Mouse (Mus musculus) megakaryocyte, adult 5-6 weeks (primary cell): Measurements from ENCODE around the gene Gpx3. TPM values are rescaled to one million over a fixed set of nuclear protein-coding genes. Genes with fewer than 3 reads are reported as not detected.
A peak's percentile ranks its signal among the peaks of the same experiment; 100 is the strongest.

Source experiments
- ATAC-seq: 2 replicates; pipeline ENCODE4 v1.8.0; 2016; ENCODE audit warnings: mild to moderate bottlenecking, inconsistent platforms; ENCODE audit not compliant: poor library complexity, severe bottlenecking
- total RNA-seq, 2 experiments: library from RNA; stranded (forward) in 1 of 2; stranded (reverse) in 1 of 2; fragments of 153-499, 151-499 nt in 1 of 2; fragments of 221-1000, 200-1000 nt in 1 of 2; gene quantifications; 2 replicates each; pipeline versions ENCODE4 v1.2.3 to v1.2.4; 2015 to 2017

The Gpx3 gene
- total RNA-seq, 2 experiments from 2014 or later, result 6.0 to 52.7 TPM

DNA sequence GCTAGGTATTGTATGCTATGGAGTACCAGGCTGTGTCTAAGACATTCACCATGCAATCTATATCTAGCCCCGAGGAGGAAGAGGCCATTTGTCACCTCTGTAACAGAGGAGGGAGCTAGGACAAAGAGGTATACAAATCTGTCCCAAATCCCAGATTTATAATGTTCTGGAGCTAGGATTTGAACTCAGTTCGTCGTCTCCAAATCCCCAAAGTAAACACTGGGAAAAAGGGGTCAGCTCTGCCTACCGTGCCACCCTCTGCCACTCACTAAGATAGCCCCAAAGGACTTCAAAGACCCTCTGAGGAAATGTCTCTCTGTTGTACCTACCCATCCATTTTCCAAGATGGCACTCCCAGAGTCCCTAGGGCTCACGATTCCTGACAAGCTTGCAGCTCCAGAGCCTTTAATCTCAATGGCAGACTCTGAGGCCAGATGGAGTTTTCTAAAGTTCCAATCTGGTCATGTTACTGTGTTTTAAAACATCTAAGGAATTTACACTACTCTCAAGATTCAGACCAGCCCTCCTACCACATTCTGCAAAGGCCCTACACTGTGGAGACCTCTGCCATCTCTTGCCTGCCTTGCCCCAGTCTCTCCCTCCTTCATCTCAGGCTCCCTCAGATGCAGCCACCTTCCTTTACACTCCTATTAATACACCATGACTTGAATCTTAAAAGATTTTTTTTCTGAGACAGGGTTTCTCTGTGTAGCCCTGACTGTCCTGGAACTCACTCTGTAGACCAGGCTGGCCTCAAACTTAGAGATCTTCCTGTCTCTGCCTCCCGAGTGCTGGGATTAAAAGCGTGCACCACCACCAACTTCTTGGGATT is 9.6 kb downstream of the Gpx3 start:
- no peak for ATAC-seq

DNA sequence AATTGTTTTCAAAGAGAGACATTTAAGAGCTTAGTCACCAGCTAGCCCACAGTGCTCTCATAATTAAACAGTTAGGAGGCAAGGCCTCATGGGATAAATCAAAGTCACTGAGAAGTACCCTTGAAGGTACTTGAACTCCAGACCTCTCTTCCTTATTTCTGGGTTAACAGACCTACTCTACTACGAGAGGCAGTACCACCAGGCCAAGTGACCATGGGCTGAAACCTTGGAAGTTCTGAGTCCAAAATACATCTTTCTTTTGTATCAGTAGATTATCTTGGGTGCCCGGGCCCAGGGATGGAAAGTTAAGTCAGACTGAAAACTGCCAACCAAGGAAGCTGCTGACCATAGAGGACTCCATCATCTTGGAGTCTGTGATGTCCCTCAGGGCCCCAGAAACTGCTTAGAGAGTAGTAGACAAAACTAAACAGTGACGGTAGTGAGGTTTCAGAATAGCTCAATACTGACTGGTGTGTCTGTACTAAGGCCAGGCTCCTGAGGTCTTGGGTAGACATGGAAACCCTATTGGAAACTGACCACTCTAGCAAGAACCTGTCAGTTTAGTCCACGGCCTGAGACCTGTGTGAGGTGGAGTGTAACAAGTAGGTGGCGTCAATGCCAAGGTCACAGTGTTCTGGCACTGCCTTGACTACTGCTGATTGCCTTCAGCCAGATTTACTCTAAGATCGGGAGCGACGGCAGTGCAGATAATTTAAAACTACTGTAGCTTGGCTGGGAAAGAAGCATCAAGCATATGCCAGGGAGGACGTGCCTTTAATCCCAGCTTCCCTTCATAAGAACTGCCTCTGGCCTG is 10.5 kb downstream of the Gpx3 start:
- no peak for ATAC-seq

DNA sequence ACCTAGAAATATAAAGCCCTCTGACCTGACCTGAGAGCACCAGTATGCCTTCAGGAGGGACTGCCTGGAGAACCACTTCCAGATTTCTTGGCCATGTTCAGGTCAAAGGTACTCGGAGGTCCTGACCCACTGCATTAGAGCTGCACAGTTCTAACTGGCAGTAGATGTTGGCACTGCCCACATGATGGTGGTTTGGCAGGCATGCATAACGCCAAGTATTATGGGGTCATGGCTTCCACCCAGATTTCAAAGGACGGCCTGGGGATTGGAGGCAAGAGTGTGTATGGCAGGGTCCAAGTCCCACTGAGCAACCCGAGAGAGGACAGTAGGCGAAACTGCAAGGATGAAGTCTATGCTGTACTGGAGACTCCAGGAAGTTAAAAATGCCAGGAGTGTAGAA is 11.6 kb downstream of the Gpx3 start:
- ATAC-seq, result no peak

DNA sequence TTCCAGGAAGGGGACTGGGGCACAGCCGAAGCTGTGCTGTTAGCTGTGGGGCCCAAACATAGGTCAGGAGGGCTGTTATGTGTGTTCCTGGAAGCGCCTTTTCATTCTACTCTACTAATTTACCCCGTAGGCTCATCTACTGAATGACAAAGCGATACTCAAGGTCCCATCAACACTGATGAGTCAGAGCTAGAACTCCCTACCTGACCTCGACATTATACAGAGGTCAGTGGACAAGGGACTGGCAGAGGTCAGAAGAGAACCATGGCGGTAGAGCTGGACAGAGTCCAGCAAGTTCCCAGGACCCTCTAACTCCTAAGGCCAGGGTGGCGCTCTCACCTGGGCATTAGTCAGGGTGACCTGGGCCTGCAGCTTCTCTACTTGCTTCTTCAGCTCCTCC is 15.2 kb downstream of the Gpx3 start:
- no peak for ATAC-seq

DNA sequence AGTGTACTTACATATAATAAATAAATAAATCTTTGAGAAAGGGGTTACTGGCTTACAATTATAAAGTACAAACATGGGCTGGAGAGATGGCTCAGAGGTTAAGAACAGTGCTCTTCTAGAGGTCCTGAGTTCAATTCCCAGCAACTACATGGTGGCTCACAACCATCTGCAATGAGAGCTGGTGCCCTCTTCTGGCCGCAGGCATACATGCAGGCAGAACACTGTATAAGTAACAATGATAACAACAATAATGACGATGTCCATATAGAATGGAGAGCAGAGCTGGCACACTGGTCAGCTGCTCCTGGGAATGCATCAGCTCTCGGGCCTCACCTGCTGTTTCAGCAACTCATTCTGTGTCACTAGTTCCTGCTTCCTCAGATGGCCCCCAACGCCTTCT is 16.0 kb downstream of the Gpx3 start:
- ATAC-seq, result no peak

DNA sequence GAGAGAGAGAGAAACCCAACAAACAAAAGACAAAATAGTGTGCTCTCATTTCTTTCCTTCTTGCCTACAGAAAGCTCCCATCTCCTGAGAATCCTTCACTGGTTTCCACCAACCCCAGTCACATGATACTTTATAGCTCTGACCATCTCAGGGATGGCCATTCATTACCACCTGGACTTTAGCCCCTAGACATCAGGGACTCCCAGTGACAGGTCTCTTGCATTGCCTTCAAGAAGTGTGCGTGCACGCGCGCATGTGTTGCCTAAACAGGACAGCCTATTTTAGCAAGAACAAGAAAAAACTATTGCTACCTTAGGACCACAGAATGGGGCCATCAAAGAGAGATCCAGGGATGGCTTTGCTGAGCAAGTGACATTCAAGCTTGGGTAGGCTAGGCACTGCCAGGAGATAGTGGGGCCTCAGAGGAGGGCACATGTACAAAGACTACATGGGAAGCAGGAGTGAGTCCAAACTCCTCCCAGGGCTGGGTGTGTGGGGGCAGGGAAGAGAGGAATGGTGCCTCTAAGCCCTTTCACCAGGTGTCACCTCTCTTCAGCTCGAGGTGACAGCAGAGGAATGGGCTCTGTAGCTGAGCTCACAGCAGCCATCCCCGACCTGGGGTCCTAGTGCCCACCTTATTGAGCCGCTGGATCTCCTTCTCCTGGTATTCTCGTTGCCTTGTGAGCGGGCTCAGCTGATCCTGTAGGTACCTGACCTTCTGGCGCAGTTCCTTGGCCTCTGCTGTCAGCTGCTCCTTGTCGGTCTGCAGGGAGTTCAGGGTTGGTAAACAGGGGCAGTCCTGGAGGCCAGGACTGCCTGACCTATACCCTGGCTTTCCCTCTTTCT is 18.1 kb downstream of the Gpx3 start:
- ATAC-seq, result 0 out of 2 replicates have a peak, but pooled peaks have one; percentile 9

DNA sequence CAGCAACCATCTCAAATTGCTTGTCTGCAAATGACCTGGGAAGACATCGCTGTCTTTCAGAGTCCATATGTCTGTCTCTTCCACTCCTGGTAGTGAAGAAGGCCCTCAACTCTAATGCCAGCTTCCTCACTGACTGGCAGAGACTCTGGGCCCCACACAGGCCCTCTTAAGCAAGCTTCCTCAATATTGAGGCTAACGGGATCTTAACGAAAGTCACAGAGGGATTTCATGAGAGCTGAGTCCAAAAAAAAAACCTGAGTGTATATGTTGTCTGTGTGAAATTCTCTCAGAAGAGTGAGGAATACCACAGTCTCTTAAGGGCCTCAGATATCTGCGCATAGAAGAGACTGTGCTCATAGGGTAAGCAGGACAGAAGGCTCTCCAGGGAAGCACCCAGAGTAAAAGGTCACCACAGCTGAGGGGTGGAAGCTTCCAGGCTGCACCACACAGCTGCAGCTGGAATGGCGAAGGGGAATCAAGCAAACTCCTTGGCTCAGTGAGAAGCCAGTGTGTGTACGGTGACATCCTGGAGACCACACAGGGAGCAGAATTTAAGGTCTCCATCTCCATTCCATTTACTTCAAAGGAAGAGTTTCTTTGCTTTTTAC is 18.8 kb downstream of the Gpx3 start:
- ATAC-seq, result peak; percentile 62

DNA sequence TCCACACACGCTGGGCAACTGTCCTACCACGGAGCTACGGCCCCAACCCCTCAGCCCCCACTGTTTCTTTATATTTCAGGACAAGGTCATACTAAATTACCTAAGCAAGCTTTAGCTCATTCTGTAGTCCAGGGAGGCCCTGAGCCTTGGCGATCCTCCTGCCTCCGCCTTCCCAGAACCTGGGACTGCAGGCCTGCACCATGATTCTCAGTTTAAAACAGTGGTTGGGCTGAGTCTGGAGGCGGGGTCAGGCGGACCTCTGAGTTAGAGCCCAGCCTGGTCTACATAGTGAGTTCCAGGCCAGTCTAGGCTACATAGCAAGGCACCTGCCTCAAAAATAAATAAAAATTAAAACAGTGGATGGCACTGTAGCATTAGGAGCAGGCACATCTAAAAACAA is 19.5 kb downstream of the Gpx3 start:
- ATAC-seq, result no peak

DNA sequence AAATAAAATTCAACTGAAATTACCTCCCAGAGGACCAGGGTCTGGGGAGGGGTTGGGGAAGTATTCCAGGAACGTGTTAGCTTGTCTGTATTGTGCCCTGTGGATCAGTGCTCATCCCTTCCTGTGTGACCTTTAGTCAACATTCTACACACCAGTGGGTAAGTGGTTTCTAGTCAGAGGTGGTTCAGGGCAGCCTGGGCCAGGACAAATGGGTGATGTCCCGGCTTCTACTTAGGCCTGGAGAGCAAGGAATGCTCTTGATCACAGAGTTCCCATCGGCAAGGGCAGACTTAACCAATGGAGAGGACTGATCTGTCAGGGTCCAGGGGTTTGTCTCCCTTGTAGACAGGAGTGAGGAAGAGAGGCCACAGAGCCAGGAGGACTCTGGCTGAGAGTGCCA is 20.2 kb downstream of the Gpx3 start:
- ATAC-seq, result no peak

DNA sequence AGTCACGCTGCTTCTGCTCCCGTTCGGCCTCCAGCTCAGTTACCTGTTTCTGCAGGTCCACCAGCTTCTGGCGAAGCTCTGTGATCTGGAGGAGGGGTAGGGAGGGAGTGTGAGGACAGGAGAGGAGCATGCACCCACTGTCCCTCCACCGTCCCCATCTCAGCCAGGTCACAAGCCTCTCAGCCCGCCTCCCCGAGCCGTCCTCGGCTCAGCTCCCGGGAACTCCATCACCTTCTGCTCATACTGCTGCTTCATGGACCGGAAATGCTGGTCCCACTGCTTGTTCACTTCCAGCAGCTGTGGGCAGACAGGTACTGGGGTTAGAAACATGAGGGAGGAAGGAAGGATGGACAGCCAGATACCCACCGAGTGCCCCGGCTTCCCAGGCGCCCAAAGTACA is 21.9 kb downstream of the Gpx3 start:
- ATAC-seq, result no peak

DNA sequence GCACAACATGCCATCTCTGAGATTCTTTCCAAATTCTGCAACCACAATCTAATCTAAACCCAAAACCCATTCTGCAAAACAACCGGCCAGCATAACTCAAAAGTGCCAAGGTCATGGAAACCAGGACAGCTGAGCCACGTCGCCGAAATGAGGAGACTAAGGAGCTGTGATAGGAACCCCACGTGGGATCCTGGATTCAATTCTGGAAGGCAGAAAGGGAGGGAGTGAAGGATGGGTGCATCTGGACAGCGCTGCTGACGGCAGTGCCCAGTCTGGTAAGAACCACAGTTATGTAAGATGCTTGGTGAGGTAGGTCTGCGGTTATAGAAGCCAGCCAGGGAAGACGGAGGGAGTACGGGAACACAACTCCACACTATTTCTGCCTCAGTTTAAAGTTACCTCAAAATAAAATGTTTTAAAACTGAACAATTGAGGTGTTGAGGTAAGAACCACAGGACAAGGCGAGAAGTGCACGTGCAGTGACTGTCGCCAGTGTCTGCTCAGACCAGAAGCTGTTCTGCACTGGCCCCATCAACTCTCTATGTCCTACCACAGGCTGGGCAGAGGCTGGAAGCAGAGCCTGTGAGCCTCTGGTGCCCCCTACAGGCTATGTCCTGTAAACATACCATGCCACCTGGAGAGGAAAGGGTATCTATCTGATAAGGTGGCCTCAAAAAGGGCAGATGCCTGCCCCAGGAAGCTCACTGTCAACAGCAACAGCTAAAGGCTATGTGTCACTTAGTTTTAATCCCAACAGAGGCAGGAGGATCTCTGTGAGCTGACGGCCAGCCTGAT is 25.3 kb downstream of the Gpx3 start:
- peak; percentile 86 for ATAC-seq

DNA sequence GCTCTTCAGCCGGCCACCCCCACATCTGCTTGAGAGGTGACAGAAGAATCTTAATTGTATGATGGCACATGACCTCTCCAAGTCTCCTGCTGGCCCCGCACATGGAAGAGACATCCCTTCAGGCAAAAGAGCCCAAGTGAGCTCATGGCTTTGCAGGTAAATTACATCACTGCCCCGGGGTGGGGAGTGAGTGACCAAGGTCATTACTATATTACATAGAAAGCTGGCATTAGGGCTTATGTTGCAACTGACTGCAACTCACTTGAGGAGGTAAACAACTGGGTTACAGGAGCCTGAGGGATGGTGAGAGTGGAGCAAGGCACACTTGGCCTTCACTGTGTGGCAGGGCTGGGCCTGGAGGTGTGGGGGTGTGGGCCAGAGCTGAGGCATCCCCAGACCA is 26.0 kb downstream of the Gpx3 start:
- ATAC-seq, result no peak

DNA sequence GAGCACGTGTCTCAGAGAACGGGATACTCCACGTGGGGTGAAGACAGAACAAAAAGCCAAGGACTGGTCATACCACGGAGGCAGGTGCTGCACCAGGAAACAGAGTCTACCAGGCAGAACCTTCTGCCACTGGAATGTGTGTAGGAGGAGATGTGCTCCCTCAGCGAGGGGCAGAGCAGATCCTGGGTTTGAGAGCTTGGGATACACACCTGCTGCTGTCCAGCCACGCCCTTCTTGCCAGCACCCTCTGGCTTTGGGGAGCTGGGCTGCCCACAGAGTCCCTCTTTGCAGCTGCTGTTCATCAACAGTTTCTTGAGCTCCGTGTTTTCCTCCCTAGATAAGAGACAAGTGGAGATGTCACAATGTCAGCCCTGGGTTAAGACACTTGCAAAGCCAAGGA is 26.6 kb downstream of the Gpx3 start:
- no peak for ATAC-seq

DNA sequence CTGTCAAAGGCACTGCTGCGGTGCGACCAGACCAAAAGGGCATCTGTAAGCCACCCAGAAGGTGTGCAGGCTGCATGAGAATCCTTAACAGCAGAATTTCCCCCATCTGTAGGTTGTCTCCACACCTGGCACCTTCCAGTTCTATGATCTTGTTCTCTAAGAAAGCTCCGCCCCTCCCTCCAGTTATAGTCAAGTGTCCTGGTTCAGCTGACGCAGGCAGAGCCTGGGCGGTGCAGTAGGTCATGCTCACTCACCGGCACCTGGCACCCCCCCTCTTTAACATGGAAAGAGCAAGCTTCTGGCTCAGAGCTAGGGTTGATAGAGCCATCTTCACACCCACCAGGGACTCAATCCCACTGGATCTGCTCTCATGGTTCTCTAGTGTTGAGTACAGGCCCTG is 27.0 kb downstream of the Gpx3 start:
- no peak for ATAC-seq

DNA sequence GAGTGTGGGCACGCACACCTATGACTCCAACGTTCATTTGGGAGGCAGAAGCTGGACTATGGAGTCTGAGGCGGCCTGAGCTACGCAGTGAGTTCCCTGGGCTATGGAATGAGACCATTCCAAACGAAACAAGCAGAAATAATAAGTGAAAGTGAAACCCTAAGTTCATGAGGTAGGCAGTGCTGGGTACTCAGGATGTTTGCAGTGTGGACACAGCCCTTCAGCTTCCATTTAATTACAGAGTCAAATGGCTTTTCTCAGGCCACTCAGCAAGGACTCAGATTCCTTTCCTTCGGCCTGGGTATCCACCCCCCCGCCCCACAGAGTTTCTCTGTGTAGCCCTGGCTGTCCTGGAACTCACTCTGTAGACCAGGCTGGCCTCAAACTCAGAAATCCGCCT is 27.5 kb downstream of the Gpx3 start:
- ATAC-seq, result no peak

DNA sequence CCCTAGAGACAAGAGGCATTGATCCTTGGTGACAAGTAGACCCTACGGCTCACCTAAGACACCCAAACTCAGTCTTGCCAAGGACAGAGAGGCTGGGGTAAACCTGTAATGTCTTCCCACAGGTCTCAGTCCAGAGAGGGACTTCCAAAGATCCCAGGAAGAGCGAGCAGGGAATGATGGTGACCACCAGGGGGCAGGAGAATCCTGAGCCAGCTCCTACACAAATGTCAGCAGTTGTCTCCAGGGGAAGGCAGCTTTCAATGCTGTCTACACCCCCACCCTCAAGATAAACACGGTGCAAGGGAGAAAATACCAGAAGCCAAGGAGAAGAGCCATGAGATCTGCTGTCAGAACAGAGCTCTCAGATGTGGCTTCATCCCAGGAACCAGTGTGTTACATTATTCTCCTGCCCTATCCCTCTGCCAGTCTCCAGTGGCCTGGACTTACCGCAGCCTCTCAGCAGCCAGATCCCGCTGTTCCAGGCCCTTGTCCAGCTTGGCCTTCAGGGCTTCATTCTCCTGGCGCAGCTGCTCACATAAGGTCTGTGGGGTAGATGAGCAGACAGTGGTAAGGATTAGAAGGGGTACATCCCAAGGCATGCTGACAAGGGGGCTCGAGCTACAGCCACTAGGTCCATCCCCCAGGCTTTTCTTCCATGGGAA is 28.2 kb downstream of the Gpx3 start:
- ATAC-seq, result no peak

DNA sequence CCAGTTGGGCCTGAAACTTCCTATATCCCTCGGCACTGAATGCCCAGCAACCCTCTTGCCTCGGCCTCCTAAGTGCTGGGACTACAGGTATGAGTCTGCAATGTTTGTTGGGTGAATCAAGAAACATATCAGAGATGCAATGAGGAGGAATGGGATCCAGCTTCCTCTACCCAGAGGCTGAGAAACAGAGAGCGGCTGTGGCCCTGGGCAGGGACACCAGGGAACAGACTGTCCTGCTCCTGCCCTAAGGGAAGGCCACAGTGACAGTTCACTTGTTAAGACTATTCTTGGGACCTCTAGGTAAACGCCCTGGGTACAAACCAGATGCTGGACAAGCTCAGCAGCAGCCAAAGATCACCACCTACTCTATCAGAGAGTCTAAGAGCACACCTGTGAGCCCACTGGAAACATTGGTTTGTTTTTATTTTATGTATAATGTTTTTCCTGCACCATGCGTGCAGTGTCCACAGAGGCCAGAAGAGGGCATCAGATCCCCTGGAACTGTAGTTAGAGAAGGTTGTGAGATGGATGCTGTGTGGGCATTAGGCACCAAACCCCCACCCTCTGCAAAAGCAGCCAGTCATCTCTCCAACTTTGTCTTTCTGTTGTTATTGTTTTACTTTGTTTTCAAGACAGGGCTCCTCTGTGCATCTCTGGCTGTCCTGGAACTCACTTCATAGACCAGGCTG is 29.3 kb downstream of the Gpx3 start:
- ATAC-seq, result no peak

DNA sequence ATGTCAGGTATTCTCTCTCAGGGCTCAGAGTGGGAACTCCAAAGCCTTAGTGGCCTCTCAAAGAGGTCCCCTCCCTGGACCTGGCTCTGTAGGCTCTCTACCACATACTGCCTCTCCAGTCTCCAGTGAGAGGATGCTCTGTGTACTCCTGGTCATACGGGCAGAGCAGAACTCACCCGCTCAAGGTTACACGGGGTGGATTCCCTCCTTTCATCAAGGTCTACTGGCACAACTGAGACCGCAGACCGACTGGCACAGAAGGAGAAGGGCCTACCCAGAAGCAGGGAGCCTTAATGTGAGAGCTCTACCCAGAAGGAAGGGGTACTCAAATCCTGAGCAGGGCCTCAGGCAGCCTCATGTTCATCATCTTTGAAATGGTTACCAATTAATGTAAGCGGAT is 30.3 kb downstream of the Gpx3 start:
- no peak for ATAC-seq

DNA sequence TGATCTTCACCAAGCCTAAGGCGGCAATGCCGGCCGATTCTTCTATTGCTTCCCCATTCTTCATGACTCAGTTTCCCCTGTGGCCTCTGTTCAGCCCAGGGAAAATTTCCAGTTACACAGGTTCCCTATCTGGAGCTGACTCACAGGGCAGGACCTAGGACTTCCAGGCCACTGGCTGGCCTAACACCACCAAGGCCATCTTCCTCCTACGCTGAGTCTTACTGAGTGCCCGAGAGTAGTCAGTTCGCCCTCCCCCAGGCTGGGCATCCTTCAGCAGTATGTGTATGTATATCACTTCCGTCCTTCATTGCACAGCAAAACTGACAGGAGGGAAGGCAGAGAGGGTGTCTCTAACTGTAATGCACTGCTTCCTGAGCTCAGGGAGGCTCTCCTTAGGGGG is 31.9 kb downstream of the Gpx3 start:
- ATAC-seq, result peak; percentile 48
